Mouse (Mus musculus) left cerebral cortex, postnatal 36 days (tissue): ENCODE measurements at regions not wholly inside any gene's neighbourhood (a gene's known extent, or its start where the extent isn't known, plus 50 kb on each side); places are given as distances from the start of the nearest gene placed in this dataset.
A peak's percentile ranks its signal among the peaks of the same experiment; 100 is the strongest.

ENCODE experiments used
- DNase-seq, 2 experiments: peaks; one replicate each; pipeline ENCODE4 v3.0.0; 2021 to 2022; ENCODE audit warnings: low spot score in 2 of 2, mixed read lengths in 1 of 2
- intact Hi-C: fragments of 180-260 bp; cut with DNase I; formaldehyde crosslinking; loops from one replicate; pipeline ENCODE4 v1.15.1; 2025

DNA sequence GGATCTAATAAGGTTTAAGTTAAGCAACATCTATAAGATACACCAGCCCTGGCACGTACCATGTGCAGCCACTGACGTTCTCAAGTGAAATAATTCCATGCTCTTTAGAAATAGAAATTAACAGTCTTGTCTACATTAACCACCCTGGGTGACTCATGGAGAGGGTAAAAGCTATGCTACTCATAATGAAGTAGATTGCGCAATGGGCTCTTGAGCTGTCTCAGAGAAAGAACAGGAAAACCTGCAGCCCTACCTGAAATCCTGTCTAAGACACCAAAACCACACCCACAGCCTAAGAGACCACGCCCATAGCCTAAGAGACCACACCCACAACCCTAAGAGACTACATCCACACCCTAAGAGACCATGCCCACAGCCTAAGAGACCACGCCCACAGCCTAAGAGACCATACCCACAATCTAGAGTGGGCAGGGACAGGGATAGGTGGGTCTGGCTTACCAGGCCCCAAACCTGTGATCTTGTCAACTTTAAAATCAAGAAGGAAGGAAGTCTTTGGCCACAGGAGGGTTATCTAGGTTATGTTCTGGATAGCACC is 198.6 kb downstream of the Cryba4 start:
- DNase-seq: no peak
- intact Hi-C loops: no loop called here

DNA sequence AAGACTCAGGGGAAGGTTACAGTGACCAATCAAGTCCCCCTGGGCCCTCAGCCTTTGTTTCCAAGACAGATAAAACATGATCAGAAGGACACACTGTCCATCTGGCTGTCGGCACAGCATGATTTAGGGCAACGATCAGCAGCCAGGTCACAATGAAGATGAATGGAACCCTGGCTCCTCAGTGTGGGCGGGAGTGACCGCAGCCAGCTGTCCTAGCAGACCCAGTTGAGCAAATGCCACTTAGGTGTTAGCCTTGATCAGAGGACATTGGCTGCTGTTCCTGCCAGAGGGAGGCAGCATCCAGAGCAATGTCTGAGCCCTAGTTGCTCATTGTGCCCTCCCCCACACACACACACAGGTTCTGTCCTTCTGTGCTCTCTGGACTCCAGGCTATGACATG is 197.3 kb downstream of the Cryba4 start:
- intact Hi-C loops: no loop called here
- DNase-seq: no peak

DNA sequence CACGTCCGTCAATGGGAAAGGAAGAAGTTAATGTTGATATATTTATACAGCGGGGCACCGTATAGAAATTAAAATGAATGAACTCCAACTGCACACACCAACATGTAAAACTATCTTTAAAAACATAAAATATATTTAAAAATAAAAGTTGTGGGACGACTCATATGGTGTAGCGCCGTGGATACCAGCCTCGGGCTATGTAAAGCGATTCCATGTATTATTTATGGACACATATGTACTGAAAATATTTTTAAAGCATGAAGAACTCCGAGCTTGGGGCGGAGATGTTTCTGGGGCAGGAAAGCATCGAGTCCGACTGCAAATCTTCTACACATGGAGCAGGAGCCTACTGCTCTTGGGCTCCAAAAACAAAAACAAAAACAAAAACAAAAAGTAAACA is 182.4 kb downstream of the Cryba4 start:
- intact Hi-C loops: loop anchor here (10.0 kb wide), 1 partner anchor 655 kb away; the partner anchor contains the start of gene Mn1
- no peak for DNase-seq

GRCm38 (mm10) chr5:112072456-112072855 is 179.9 kb downstream of the Cryba4 start:
- intact Hi-C loops: loop anchor here (10.0 kb wide), 1 partner anchor 658 kb away; the partner anchor contains the start of gene Mn1
- no peak for DNase-seq

DNA sequence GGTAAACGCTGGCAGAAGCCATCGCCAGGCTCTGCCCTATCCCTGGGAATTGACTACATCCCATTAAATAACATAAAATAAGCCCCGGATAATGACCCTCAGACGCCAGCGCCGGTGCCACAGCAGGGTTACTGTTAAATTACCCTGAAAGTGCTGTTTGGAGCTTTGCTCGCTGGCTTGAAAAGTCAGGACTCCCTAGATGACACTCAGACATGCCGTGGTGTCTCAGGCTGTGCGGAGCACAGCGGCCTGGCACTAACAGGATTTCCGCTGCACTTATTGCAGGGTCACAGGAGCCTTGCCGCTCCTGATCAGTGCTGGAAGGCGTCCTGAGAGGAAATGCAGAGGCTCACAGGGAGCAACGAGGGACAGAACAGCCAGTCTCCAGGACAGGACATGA is 175.2 kb downstream of the Cryba4 start:
- DNase-seq: no peak
- intact Hi-C loops: loop anchor here (10.0 kb wide), 1 partner anchor 662 kb away; the partner anchor contains the start of gene Mn1

GRCm38 (mm10) chr5:112077840-112078600 is 174.3 kb downstream of the Cryba4 start:
- peak; percentile 30 for DNase-seq
- intact Hi-C loops: loop anchor here (10.0 kb wide), 1 partner anchor 663 kb away; the partner anchor contains the start of gene Mn1

GRCm38 (mm10) chr5:112081006-112081405 is 171.3 kb downstream of the Cryba4 start:
- peak in 1 of 2 experiments; percentile 22 for DNase-seq
- intact Hi-C loops: no loop called here

GRCm38 (mm10) chr5:112091867-112092535 is 160.3 kb downstream of the Cryba4 start:
- intact Hi-C loops: no loop called here

GRCm38 (mm10) chr5:112093905-112094571 is 158.3 kb downstream of the Cryba4 start:
- intact Hi-C loops: no loop called here
- DNase-seq: peak; percentile 63 to 66

More at GRCm38 (mm10) chr5:112091867-112092535, 160.3 kb downstream of the Cryba4 start:
- peak; percentile 27 to 28 for DNase-seq

DNA sequence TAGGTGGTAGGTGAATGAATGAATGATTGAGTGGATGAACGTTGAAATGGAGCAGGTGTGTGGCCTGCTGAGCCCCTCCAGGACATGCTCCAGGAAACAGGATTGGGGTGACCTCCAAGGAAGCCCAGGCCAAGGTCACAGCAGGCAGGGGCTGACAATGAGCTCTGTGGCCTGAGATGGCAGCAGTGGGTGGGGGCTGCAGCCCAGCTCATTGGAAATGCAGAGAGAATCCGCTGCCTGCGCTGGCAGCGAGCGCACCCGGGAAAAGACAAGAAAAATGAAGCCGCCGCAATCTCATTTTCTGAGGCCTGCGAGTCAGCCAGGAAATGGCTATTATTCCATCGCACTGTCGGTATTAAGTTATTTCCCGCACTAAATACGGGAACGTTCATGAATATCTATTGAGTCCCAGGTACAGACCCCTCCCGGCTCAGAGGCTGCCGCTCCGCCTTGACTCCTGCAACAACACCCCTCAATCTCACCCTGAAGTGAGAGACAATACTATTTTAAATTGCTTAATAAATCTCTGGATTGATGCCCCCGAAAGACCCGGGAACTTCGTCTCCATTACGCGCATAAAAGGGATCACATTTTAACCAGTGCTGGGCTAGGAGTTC is 153.7 kb downstream of the Cryba4 start:
- no peak for DNase-seq
- intact Hi-C loops: no loop called here

DNA sequence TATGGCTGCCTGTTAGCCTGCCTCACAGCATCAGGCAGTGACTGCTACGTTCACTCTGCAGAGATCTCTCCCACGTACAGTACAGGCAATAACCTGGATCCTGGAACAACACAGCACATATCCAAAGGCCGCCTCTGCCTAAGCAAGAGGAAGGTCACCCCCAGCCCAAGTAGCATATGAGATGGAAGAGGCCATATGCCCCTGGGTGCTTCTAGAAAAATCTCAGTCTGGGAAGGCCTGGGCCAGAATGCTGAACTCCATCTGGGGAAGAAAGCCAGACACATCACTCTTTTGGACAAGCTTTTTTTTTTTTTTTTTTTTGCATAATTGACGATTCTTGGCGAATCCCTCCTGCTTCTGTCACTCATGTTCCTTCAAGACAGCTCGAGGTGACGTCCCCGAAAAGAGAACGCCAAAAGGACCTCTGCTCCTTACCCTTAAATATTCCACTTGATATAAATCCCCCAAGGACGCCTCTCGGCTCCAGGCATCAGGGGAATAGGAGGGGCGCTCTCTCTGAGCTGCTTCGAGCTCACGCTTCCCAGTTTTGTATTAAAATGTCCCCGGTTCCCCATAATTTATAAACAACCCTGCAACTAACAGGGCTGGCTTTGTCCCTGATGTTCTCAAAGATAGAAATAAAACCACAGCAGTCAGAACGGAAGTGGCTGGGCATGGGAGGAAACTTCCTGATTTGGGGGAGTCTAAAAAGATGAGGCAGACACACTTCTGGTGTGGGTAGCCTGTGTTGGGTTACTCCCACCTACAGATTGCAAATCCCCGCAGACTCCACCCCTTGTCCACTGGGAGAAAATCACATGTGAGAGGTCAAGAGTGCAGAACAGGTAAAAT is 150.4 kb downstream of the Cryba4 start:
- DNase-seq: no peak
- intact Hi-C loops: no loop called here

DNA sequence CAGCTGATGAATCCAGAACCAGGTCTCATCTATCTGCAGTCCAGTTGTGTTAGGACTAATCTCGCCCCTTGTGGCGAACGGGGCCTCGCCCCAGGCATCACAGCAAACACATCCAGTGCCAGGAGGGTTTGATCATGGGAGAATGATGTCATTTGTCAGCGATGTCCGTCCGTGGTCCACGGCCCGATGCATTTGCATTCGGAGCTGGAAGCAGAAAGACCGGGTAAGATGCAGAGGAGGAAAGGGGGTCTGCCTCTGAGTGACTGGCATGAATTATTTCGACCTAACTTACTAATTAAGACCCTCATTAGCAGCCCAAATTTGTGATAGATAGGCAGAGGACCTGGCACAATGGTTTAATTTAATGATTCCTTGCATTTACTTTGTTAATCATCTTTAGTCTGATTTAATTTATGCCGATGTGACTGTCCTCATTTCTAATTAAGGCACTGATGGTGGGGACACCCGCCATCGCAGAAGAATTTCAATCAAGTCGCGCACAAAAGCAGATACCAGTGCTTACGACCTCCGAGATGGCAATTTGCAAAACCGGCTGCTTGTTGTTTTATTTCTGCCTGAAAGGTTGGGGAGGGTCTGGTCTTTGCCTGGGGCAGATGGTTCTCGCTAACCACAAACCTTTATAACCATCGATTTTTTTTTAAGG is 141.9 kb downstream of the Cryba4 start:
- intact Hi-C loops: no loop called here
- peak; percentile 17 to 18 for DNase-seq

DNA sequence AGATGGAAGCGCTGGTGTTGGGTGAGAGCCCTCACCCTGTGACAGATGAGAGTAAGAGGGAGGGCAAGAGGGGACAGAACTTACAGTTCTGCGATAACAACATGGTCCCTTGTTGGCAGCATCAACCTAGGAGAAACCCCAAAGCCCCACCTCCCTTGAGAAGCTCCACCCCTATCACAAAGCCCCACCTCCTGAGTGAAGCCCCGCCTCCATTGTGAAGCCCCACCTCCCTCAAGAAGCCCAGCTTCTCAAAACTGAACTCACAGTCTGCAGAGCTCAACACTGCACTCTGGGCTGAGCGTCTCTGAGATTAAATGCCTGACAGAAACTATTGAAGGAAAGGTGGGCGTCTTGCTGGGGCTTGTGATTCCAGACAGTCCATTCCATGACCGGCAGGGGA is 131.6 kb downstream of the Cryba4 start:
- DNase-seq: no peak
- intact Hi-C loops: no loop called here

DNA sequence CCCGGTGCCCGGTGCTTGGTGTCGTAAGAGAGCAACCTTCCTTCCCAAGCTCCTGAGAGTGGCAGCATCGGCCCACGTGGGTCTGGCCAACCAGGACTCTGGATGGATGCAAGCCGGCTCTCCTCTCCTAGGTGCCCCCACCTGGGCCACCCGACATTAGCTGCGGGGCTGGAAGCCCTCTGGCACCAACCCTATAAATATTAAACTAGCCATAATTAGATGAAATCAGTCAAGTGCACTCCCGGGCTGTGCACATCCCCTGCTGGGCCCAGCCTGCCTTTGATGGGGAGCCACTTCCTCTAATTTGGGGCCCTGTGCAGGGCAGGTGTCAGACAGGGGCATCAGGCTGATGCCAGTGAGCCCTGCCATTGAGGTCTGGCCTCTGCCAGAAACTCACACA is 130.8 kb downstream of the Cryba4 start:
- intact Hi-C loops: no loop called here
- no peak for DNase-seq

DNA sequence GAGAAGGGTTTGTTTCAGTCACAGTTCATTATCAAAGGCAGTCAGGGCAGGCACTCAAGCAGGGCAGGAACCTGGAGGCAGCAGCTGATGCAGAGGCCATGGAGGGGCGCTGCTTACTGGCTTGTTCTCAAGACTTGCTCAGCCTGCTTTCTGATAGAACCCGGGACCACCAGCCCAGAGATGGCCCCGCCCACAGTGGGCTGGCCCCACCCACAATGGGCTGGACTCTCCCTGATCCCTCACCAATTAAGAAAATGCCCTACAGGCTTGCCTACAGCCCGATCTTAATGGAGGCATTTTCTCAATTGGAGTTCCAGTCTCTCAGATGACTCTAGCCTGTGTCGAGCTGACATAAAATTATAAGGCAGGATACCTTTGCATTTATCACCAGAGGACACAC is 129.7 kb downstream of the Cryba4 start:
- no peak for DNase-seq
- intact Hi-C loops: no loop called here

DNA sequence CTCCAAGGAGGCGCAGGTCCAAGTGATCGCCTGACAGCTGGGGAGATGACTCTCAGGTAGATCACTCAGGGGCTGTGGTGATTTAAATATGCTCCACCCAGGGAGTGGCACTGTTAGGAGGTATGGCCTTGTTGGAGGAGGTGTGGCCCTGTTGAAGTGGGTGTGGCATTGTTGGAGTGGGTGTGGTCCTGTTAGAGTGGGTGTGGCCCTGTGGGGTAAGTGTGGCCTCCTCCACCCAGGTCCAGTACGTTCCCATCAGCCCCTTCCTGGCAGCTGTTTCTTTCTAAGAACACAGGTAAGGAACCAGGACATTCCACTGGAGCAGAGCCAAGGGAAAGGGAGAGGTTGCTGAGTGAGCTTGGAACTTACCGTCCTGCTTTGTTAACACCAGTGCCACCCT is 125.1 kb downstream of the Cryba4 start:
- intact Hi-C loops: no loop called here
- DNase-seq: no peak

DNA sequence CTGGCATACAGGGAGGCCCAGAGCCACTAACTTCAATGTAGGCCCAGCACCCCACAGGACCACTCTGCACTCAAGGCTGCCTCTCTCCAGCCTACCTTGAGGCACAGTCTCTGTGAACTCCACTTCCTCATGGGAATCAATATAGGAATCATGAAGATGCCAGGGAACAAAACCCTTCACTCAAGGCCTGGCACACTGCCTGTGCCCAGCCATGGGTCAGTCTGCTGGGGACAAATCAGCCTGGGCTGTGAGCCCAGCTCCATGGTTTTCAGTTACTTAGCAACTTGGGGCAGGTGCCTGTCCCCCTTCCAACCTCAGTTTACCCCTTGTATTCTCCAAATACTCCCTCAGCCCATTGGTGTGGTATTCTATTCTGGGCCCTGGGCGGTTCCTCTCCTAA is 119.6 kb downstream of the Cryba4 start:
- no peak for DNase-seq
- intact Hi-C loops: no loop called here
